Mouse (Mus musculus): Measurements from ENCODE around the gene Sbf1.

Gene Sbf1

DNA sequence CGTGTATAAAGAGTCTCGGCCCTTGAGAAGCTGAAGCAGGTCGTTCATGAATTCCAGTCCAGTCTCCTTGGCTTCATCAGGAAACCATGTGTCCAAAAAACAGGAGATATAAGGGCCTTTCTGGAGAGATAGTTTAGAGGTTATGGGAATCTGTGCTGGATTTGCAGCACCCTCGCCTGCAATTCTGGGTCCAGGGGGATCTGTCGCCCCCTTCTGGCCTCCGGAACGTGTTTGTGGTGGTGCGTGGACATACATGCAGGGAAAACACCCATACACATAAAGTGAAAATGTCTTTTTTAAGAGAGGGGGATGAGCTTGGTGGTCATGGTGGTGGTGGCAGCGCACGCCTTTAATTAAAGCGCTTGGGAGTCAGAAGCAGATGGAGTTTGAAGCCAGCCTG lies 1.0 kb upstream of the Sbf1 start:
- no peak for DNase-seq

DNA sequence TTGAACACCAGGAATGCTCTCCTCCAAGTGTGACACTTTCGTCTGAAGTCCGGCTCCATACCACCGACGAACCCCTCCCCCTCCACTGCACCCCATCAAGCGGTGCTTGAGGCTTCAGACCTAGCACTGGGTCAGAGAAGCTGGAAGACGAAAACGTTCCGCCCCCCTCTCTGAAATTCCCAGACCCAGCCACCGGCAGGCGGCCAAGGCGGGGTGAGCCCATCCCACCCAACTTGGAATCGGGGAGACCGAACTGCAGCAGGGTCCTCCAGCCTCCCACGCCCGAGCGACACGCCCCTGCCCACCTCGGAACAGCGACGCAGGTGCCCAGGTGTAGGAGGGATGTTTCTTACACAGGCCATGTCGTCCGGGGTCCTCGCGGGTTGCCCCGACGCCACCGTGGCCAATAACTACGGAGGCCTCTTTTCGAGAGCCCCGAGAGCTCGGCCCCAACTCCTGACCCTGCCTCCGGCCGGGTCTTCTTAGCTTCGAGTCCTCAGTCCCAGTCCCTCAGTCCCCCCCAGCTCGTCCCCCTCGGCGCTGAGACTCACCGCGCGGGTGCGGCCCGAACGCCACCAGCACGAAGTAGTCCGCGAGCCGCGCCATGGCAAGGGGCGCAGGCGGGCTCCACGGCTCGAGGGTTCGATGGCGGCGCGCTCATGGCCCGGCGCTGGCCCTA lies 461 bp downstream of the Sbf1 start:
- DNase-seq, result no peak

DNA sequence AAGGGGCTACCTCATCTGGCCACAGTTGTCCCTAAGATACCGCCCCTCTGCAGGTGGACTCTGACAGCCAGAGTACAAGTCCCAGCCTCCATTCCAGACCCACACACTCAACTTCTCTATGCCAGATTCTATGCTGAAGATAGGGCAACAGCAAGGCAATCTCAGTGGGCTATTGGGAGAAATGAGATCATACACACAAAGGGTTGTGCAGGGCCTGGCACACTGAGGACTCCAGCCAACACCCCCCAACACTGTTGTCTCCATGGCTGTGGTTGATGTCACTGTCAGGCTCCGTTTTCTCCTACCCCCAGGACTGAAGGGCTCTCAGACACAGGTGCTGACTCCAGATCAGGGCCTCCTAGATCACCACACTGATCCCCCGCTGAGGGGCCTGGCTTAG lies 1.0 kb downstream of the Sbf1 start:
- DNase-seq, result no peak

DNA sequence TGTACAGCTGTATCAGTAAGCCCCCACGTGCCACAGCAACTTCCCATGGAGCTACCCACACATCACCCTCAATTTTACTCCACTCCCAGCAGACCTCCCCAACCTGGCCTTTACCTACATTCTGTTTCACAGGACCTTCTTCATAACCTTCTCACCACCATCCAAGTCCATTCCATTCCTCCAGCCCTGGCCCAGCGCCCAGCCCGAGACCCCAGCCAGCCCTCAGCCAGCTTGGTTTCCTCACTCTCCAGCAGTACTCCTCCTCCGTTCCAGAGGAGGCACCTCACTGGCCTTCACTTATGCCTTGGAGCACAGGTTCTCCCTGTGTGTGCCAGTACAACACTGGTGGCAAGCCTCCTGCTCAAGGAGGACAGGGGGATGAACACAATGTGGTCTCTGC lies 1.8 kb downstream of the Sbf1 start:
- peak; percentile 91 for DNase-seq

DNA sequence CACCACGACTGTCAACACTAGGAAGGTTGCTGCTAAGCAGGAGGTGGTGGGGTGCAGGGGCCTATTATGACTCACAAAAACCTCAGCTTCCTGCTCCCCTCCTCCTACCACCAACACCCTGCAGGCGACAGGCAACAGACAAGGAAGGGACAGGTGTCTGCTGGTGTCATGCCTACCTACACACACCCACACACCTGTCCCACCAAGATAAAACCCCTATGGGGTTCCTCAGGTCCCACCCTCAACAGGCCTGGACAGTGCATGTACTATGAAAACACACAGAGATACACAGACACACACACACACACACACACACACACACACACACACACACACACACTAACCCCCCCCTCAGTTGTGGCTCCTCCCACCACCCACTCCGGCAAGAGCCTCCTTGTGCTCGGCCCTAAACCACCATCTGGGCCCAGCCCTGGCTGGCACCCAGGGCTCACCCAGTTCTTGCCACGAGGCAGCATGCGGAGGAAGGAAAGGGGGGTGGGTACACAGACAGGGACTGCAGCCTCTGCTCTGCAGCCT lies 5.1 kb downstream of the Sbf1 start:
- DNase-seq, result peak; percentile 93

DNA sequence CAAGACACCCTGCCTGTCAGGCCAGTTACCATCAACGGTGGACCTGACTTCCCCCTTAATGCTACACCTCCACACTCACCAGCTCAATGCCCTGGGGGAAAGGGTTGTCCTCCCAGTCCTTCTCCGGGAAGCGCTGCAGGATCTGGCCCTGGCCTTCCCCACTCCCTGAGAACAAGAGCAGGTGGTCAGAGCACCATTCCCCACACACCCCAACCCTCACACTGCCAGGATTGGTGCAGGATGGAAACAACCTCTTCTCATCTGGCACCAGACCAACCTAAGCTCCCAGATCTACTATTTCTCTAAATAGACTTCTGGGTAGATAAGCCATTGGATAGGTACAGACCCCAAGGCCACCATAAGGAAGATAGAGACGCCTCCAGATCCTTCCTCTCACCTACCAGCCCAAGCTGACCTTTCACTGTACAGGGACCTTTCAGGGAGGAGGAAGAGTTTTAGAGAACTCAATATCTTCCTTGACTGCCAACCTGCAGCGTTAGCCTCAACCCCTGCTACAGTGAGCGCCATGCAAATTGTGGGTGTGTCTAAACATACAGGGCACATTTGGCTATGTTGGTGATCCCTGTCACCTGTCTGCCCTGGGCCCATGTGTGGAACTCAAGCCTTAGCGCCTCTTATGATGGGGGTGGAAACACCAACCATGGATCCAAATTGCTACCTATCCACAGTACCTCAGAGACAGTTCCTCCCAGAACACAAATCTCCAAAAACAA lies 6.5 kb downstream of the Sbf1 start:
- no peak for DNase-seq

DNA sequence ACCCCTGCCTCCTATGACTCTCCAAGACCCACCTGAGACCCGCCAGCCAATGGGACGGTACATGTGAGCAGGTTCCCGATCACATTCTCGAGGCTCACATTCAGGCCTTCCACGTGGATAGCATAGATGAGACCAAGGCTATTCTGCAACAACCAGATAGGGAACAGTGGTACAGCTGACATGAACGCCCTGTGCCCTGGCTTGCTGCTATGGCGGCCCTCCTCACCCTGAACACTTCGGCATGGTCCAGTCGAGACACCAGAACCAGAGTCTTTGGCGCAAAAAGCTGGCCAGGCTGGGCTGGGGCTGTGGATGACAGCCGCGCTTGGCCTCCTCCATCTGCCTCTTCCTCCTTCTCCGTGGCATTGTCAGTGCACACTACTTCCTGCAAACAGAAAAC lies 7.7 kb downstream of the Sbf1 start:
- DNase-seq, result peak; percentile 91

DNA sequence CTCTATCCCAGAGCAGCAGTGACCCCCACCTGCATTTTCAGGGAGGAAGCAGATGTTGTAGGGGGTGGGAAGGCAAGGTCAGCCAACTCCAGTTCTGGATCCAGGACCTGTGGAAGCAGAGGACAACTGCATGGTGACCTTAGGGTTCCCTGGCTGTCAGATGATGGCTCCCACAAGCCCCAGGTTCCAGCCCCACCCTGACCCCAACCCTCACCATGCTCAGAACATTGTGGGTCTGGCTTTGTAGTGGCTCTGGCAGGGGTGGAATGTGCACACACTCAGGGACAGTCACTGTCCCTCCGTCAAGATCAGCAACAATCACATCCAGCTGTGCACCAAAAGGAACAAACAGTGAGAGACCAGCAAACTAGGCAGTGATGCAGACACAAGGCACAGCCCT lies 9.1 kb downstream of the Sbf1 start:
- DNase-seq, result peak; percentile 91

DNA sequence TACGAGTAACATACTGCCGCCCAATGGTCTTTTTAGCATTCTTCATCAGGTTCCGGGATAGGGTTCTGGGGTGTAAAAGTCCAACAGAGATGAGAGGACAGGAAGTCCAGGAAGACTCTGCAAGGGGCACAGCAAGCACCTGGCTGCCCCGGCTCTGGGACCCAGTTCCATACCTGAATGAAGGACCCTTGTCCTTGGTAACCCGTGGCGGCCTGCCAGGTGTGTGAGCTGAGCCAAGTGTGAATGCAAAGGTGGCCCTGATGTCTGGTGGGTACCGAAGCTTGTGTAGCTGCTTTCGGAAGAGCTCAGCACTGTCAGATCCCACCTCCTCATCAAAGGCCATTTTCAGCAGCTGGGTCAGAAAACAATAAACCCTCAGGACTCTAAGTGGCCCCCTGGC lies 14.5 kb downstream of the Sbf1 start:
- DNase-seq, result no peak

DNA sequence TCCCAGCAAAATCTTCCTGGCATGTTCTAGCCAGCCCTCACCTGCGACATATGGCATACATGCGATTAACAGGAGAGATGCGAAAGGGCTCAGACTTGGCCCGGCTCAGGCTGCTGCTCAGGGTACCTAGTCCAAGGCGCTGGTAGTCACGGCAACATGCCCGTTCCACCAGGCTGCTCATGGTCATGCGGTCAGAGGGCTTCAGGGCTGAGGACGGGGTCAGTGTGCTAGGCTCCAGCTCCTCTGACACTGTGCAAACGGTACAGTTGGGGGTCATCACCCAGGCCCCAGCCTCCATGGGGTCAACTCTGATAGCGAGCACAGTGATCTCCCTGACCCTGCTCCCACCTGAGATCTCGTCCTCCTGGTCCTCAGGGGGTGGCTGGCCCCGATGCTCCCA lies 14.9 kb downstream of the Sbf1 start:
- no peak for DNase-seq

DNA sequence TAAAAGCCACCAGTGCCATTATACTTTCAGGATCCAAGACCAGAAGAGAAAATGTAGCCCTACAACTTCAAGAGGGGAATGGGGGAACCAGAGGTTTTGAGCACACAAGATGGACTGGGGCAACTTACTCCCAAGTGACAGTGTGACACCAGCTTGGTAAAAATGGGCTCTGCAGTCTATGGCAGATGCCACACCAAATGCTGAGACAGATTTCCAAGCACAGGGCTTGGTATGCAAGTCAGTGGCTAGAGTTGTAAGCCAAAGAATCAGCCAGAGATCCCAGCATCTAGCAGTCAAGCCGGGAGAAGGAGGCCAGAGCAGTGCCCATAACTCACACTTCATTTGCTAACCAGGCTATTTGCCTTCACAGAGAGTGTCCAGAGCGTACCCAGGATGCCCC lies 17.4 kb downstream of the Sbf1 start:
- DNase-seq, result no peak

DNA sequence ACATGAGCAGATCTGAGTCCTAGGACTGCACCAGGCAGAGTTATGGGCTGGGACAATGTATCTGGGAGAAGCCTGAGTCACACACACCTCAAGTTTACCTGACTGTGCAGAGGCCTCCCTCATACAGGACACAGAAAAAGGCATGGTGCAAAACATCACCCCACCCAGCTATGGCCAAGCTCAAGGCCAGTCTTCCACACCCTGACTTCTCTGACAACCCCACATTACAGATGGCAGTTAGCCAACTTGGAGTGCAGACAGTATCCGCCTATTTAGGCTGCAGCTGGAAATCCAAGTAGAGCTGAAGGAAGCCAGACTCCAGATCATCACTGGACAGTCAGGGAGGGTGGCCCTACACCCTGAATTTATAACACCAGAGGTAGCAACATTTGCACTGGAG lies 18.6 kb downstream of the Sbf1 start:
- peak; percentile 97 for DNase-seq

DNA sequence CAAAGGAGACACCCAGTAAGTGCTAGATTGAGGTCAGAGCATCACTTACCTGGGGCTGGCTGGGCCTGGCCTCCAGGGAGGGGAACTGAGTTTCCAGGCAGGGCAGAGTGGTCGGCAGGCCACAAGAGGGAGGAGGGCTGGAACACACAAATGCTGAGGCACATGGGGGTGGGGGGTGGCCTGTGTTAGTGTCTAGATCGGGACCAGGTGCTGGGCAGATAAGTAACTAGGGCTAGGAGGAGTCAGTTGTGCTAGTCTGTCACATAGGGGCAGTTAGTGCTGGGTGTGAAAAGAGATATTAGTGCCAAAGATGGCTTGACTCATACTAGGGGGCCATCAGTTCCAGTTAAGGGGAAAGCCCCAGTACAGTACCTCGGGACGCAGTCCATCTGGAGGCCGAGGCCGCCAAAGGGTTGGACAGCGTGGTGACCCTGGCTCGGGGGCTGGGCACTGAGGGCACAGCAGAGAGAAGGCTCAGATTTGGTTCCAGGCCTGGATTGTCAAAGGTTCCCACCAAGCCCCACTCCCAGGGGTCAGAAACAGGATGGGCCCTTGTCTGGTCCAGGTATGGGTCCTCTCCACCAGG lies 19.4 kb downstream of the Sbf1 start:
- DNase-seq, result peak; percentile 91

DNA sequence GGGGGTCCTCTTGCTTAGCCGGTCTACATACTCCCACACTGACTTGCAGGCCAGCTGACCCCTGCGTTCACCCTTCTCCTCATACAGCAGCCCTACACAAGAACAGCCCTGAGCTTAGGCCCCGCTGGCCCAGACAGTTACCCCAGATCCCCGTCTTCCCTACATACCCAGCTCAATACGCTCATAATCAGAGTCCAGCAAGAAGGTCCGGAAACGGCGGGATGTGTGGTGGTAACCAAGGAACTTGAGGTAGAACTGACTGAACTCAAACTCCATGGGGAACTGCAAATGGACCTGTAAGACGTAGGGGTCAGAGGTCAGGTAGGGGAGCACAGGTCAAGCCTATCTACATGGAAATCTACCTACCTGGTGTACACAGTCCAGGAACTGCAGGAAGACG lies 21.3 kb downstream of the Sbf1 start:
- peak; percentile 91 for DNase-seq

DNA sequence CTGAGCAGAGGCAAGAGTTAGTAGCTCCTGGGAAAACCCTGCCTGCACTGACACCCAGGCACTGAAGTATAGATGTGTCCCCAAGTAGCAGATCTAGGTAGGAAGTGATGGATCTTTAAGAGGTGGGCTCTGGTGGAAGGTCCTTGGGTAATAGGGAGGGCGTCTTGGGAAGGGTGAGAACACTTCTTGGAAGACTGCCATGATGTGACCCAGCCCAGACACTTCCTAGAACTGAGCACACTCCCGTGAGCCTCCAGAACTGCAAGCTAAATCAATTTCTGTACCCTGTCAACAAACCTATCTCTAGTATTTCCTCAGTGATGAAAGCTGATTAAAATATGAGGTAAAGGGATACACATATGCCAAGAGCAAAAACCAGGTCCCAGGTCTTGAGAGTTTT lies 22.3 kb downstream of the Sbf1 start:
- DNase-seq, result no peak

DNA sequence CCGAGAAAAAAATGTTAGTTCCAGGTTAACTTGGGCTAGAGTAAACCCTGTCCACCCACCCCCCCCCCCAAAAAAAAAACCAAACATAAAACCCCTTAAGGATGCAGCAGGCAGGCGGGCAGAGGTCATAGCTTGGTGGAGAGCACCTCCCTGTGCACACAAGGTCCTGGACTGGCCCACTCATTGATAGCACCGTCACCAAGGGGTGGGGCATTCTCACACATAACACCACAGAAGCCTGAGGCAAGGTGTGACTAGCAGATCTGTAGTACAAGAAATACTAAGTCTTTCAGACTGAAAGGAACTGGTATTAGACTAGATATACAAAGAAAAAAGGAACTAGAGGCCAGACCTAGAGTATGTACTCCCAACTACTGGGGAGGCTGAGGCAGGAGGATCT lies 23.6 kb downstream of the Sbf1 start:
- no peak for DNase-seq

DNA sequence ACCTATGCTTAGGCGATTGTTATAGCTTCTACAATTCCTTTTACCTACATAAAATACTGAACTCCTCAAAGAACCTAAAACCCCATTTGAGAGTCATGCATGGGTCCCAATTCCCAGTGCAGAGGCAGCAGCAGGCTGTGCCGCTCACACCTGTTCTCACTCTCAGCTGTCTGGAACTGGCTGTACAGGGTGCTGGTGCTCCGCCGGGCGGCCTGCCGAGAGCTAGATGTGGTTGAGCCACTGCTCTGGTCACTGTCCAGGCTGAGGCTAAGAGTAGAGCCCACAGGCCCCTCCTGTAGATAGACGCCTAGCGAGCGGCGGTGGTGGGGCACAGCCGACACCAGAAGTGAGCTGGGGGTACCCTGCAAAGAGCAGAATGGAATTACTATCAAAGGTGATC lies 25.7 kb downstream of the Sbf1 start:
- peak; percentile 82 for DNase-seq

DNA sequence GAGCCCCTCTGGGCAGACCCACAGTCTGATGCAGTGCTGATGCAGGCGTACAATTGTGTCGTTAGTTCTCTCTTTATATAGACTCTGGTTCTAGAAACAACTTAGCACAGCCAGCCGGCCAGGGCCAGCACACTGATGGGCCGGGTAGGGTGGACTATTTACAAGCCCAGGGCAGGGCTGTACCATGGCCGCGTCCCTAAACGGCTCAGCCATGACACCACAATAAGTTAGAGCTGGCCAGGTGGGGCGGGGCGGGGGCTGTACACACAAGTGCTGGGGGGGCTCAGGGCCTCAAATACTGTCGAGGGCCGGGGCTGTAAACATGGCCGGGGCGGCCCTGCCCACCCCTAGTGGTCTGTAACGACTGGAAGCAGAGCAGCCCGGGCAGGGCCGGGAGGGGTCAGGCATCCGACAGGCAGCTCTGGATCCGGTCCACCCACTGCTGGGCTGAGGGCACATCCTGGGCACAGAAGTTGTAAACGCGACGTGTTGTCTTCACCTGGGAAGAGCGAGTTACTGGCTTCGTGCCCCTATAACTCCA lies 26.8 kb downstream of the Sbf1 start:
- DNase-seq, result peak; percentile 91

DNA sequence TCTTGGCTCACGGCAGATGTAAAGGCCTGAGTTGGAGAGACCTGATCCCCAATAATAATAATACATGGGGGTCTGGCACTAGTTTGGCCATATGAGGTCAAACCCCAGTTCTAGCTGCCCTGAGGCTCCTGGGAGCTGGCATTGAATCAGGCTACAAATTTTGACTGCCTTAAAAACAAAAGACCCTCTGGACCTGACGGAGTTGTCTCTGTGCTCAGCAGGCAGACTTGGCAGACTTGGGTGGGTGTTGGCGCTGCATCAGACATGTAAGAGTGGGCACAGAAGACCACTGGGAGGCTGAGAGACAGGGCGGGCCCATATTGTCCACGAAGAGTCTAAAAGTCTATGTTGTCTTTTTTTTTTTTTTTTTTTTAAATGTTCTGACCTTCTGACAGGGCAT lies 28.5 kb downstream of the Sbf1 start:
- no peak for DNase-seq

DNA sequence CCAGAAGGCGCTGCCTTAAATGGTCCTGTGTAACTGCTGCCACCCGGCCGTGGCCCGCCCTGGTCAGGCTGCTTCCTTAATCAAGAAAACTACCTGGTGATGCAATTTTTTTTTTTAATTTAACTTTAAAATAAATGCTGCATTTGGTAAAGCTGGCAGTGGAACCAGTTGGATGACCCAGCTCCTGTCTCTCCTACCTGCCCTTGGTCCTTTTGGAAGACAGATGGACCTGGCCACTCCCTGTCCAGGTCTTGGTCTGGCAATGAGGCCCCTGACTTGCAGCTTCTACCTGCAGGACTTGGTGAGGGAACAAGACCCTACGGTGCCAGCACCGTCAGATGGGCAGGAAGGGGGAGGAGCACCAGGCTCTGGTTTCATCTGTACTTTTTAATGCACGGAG lies 29.0 kb downstream of the Sbf1 start:
- peak; percentile 88 for DNase-seq

DNA sequence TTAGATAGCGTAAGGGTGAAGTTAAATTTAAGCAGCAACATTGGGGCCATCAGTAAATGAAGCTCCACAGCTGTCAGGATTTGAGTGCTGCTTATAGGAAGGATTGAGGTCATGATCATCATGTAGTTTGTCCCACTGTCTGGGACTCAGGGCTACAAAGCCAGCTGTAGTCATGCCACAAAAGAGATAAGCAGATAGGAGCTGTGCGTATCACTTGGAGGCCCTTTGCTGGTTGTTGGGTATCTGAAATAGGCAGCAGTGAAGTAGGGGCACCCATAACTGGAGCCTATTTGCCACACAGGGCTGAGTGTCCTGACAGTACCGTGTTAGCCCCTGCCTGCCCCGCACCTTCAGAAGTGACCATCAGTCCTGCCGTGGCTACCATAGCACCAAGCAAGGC lies 29.6 kb downstream of the Sbf1 start:
- DNase-seq, result no peak

DNA sequence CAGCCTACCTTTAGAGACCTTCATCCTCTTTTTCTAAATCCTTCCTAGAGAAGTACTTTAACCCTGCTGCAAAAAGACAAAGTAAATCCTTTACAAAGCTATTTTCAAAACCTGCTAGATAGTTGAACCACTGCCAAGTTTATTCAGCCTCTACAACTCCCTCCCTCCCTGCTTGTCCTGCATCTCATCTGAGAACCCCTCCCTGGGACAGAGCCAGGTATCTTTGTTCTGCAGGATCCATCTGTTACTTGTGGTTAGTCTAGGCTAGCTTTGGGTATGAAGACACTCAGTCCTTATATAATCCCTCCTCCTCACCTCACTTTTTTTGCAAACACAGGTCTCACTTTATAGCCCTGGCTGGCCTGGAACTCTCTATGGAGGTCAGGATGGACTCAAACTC lies 30.1 kb downstream of the Sbf1 start:
- DNase-seq, result no peak

DNA sequence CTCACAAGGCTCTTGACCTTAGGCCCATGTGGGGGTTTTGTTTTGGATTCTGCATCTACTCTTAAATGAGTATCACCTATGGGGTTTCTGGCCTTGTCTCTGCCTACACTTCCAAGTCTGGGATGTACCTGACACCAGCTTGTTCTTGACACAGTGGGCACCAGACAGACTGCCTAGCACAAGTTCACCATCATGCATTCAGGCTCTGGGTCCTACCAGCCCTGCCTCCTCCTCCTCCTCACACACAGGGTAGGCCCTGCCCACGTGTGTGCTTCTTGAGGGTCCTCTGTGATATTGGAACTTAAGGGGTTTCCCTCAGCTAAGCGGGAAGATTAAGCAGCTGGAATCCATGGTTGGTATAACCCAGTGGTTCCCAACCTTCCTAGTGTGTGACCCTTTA lies 31.0 kb downstream of the Sbf1 start:
- no peak for DNase-seq

DNA sequence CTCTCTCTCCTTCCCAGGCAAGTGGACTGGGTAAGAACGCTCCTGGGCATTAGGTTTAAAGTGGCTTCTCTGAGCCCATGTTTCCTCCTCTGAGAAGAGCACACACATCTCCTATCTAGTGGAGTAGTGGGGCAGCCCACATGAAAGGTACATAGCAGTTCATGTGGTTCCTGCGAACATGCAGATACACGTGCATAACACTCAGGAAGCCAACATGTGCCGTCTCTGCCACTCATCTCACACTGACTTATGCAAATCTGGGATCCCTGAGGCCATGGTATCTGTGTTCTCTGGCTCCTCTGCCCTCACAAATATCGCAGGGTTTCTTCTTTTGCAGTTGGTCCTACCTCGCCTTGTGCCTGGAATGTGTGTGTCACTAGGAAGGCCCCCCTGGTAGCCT lies 32.6 kb downstream of the Sbf1 start:
- DNase-seq, result no peak
